Mouse (Mus musculus): ENCODE measurements around the gene Plekhj1. TPM values are rescaled to one million over a fixed set of nuclear protein-coding genes. Genes with fewer than 3 reads are reported as not detected.
"Not testable (repeated sequence)": the region's sequence is repeated elsewhere in the genome, so short reads cannot be mapped to it uniquely, and the experiment has no call there.

Plekhj1 gene
- 44.2 and 56.6 TPM in 2 replicates for polyA plus RNA-seq (2012; rRNA removed)

DNA sequence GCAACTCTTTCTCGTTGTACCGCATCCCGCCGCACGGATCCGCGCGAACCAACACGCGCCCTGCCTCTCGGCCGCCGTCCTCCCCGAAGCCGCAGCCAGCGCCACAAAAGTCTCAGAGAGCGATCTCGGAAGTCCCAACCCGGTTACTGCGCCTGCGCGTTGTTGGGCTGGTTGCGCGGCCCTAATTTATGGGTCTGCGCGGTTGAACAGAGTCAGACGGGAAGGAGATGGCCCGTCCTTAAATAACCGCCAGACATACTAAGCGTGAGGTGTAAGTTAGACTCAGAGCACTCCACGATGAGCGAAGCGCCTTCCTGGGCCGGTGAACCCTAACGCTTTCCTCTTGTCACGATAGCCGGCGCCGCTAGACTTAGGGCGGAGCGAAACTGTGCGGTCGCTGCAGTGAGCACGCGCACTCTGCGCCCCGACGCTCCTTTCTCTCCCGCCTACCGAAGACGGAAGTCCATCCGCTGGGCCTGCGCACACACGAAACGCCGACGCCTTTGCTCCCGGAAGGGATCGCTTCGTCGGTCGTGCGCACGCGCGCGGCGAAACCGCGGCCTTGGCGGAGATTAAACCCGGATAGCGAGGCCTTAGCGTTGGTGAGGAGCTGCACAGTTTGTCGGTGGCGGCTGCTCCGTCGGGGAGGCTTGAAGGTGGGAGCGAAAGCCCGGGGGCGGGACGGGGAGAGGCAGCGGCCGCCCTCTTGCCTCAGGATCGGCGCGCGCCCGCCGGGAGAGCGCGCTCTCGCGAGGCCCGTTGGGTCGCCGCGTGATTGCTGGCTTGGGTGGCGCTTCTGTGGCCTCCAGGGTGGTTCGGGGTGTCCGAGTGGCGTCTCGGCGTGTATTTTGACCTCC is at the start of gene Plekhj1, which contains the start of gene Sf3a2:
Plekhj1 (minus strand) TSS at position 477 of the 857 bp plus-strand sequence.
Sf3a2 (plus strand) TSS at position 49 of the 857 bp plus-strand sequence.
- DNase-seq (ENCODE audit: low read depth) = no peak

DNA sequence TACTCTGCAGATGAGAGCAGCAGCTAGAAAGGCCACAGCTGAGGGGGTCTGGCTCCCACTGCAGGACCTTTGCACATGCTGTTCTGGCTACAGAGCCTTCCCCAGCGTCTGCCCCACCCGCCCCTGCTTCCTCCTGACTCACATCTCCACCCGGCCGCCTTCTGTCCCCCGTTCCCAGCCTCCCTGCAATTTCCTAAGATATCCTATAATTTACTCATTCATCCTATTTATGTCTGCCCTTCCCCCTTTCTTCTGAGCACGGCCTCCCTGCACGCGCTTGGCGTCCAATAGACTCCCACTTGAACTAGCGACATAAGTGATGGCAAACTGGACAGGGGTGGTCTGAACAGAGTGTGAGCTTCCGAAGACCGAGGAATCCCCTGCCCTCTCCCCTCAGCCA is 47.3 kb upstream of the Plekhj1 start:
- no peak for DNase-seq (ENCODE audit: low read depth)

DNA sequence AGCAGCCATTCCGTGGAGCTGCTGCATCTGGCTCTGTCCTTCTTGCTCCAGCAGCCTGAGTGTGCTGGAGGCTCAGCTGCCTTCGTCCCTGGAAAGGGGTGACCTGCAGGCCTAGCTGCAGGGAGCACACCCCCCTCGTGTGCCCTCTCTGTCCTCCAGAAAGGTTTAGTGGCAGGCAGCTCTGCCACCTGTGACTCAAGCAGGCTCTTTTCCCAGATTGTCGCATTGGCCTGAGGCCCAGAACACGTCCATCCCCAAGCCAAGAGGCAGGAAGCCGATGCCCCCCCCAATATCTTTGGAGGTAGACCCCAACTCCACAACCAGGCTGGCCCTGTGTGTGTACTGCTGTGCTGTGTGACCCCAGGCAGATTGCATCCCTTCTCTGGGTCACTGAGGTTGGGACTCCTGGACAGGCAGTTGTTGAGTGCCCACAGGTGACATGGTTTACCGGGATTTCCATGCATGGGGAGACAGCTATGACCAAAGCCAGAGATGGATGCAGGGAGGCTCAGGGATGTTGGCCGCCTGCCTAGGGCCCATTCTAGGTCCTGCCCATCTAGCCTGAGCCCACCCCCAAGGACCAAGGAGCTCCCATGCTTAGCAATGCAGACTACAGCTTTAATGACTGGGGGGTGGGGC is 46.7 kb upstream of the Plekhj1 start:
- no peak for DNase-seq (ENCODE audit: low read depth)

DNA sequence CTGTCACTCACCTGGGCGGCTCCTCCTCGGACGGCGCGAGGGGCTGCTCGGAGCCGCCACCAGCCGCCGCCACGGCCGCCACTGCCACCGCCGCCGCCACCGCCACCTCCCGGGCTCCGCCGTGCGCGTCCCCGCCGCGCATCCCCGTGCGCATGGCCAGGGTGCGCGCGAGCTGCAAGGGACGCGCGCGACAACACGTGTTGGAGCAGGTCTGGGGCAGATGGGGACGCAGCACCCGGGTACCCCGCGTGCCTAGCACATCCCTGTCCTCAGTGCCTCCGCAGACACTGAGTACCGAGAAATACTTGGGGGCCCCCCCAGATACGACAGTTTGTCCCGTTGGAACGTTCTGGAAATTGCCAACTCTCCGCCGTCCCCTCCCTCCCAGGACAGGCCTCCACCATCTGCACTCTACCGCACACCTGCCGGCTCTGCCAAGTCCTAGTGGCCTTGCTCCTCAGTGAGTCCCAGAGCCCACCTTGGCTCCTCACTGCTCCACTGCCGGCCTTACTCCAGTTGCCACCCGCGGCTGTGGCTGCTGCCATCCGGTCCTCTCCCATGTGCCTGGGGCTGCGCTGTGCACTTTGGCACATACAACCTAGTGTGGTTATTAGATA is 45.6 kb upstream of the Plekhj1 start, which contains the start of gene Lingo3:
Lingo3 (minus strand) TSS at position 109 of the 617 bp plus-strand sequence.
- DNase-seq (ENCODE audit: low read depth) = no peak

DNA sequence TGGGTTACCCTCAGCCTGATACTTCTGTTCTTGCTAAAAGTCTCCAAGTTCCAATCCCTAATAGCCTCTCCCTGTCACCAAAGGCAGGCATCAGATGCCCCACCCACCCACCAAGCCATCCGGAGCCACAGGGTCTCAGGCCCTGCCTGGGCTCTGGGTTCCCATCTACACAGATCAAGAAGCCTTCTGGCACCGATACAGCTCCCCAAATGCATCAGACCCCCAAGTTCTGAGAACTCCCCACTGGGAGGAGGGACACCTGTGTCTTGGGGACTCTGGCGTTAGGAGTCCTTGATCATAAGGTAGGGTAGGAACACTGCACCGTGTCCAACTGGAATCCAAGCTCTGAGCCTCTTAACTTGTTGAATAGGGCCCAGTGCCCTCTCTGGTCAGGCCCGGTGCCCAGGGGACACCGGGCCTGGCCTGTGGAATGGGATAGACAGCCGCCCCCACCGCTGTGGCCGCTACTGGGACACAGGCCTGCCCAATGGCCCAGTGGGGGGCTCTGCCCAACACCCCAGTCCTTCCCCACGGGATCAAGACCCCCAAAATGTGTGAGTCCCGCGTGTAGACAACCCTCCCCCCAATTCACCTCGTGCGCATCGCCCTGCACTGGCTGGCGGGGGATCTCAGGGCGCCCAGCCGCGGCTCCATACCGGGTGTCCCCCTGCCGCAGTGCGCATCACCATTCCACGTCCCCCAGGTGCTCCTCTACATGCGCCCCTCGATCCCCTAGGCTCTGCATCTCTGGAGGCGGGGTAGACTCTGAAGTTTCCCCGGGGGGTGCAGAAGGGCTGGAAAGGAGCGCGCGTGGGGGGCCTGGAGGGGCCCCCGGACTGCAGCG is 44.9 kb upstream of the Plekhj1 start:
- no peak for DNase-seq (ENCODE audit: low read depth)

GRCm38 (mm10) chr10:80842334-80842733 is 43.9 kb upstream of the Plekhj1 start:
- DNase-seq (ENCODE audit: low read depth) = no peak

- no peak for DNase-seq (ENCODE audit: low read depth)
Observed at GRCm38 (mm10) chr10:80841685-80842084, 43.3 kb upstream of the Plekhj1 start.

GRCm38 (mm10) chr10:80839848-80840247 is 41.4 kb upstream of the Plekhj1 start:
- no peak for DNase-seq (ENCODE audit: low read depth)

- no peak for DNase-seq (ENCODE audit: low read depth)
Observed at GRCm38 (mm10) chr10:80838346-80838912, 40.0 kb upstream of the Plekhj1 start.

DNA sequence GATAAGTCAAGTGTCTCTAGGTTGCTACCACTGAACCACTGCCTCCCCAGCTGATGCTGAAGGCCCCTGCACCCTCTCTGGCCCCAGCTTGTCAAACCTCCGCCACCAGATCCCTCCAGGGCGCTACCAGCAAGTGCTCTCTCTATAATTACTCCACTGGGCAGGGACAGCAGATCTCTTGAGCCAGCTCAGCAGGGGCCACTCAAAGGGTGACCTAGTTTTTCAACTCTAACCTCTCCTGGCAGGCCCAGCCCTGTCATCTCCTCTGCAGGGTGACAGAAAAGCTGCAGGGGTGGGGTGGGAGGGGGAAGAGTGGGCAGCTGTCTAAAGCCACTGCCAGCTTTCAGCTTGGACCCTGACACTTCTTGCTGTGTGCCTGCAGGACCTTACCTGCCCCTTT is 39.4 kb upstream of the Plekhj1 start:
- no peak for DNase-seq (ENCODE audit: low read depth)

GRCm38 (mm10) chr10:80836949-80837379 is 38.5 kb upstream of the Plekhj1 start:
- DNase-seq (ENCODE audit: low read depth) = no peak

DNA sequence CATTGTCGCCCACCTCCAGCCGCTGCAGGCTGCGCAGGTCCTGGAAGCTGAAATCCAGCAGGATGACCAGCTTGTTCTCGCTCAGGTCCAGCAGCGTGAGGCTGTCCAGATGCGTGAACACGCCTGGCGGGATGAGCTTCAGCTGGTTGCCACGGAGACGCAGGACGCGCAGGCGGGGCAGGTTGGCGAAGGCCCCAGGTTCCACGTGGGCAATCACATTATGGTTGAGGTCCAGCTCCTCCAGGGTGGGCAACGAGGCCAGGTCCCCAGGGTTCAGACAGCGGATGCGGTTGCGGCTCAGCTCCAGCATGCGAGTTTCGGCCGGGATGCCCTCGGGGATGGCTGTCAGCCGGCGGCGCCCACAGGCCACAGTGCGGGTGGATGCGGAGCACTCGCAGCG is 37.2 kb upstream of the Plekhj1 start:
- DNase-seq (ENCODE audit: low read depth) = no peak

GRCm38 (mm10) chr10:80832818-80833217 is 34.4 kb upstream of the Plekhj1 start:
- no peak for DNase-seq (ENCODE audit: low read depth)

DNA sequence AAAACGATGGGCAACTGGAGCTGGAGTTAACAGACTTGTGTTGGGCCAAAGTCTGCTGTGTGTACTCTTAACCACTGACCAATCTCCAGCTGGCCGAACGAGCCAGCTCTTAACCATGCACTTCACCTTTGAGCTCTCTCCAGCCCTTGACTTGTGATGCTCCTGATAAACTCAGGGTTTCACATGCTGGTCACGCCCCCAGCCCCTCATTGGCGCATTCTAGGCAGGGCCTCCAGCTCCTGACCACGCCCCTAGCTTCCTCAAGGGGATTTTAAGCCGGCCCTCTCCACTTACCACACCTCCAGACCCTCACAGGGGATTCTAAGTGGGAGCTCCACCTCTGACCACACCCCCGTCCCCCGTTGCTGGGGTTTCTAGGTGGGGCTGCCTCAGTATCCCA is 32.7 kb upstream of the Plekhj1 start:
- no peak for DNase-seq (ENCODE audit: low read depth)

DNA sequence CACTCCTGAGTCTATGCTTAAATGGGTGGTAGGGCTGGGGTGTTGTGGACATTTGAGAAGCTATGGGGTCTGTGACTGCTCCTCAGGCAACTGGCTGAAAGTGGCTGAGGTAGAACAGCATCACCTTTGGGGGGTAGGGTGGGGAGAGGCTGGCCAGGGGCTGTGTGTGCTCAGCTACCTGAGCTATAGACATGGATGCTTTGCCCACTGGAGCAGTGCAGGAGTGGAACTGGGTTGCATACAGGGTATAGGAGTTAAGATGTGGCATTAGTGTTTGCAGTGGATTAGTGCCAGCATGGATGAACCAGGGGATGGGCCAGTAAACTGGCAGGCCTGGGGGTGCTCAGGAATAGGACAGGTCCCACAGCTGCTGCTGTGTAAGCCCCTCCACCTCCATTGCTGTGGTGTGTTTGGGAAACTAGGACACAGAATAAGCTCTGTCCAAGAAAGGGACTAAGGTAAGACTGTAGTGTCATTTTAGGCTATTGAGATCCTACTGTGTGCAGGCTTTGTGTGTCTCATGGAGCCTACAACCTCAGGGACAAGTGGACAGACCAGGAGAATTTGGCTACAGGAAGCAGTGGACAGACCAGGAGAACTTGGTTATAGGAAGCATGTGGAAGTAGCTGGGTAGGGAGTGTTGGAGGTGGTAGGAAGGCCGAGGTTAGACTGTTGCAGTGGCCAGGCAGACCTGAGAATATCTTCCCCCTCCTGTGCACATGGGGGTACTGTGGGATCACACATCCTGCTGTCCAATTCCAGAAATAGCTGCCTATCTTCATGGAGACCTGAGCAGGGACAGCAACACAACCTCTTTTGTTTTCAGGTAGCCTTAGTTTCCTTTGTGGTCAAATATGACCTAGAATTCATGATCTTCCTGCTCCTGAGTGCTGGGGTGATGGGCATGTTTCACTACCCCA is 31.2 kb upstream of the Plekhj1 start:
- DNase-seq (ENCODE audit: low read depth) = no peak

DNA sequence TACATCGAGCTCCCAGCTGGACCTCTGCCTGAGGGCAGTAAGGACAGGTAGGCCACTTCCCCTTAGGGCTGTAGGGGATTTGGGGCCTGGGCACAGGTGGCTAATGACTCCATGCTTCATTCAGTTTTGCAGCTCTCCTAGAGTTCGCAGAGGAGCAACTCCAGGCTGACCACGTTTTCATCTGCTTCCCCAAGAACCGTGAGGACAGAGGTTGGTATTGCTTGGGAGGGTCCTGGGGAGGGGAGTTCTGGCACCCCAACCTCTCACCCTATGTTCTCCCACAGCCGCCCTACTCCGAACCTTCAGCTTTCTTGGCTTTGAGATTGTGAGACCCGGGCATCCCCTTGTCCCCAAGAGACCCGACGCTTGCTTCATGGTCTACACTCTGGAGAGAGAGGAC is 30.2 kb upstream of the Plekhj1 start:
- DNase-seq (ENCODE audit: low read depth) = not testable (repeated sequence)

- no peak for DNase-seq (ENCODE audit: low read depth)
Observed at GRCm38 (mm10) chr10:80827870-80828420, 29.5 kb upstream of the Plekhj1 start.

GRCm38 (mm10) chr10:80827063-80827869 is 28.8 kb upstream of the Plekhj1 start:
- DNase-seq (ENCODE audit: low read depth) = no peak
